Mouse (Mus musculus) testis, adult 2 months (tissue): ENCODE measurements around the gene Cux1.

Source experiments
- CTCF ChIP-seq: fragments of 200-500 bp; IDR thresholded peaks from 2 replicates; pipeline ENCODE4 v1.5.1; 2012; ENCODE audit warnings: low read depth, mild to moderate bottlenecking, inconsistent platforms, low read length, moderate library complexity; ENCODE audit not compliant: control insufficient read depth, insufficient read depth, insufficient replicate concordance
- POLR2A ChIP-seq: fragments of 200-500 bp; IDR thresholded peaks from 2 replicates; pipeline ENCODE4 v1.6.1; 2012; ENCODE audit warnings: low read depth, mild to moderate bottlenecking, inconsistent platforms, low read length, moderate library complexity; ENCODE audit not compliant: control insufficient read depth

GRCm38 (mm10) chr5:136245541-136246451 is 321.5 kb downstream of the Cux1 start:
- TF ChIP-seq POLR2A = no peak
- TF ChIP-seq CTCF = no peak
